Mouse (Mus musculus) hindbrain, embryonic 10.5 days (tissue): Measurements from ENCODE around the gene Rnf150. TPM values are rescaled to one million over a fixed set of nuclear protein-coding genes. Genes with fewer than 3 reads are reported as not detected.

Experiments
- DNase-seq: peaks from one replicate; pipeline ENCODE4 v3.0.0-alpha.2; 2017; ENCODE audit warnings: low spot score
- H3K27ac ChIP-seq: fragments of 300-500 bp; sonication (generic); 2 replicates; pipeline ENCODE4 v1.5.1; 2016; ENCODE audit warnings: mild to moderate bottlenecking, moderate library complexity
- H3K27me3 ChIP-seq: fragments of 300-500 bp; sonication (generic); 2 replicates; pipeline ENCODE4 v1.6.1; 2016; ENCODE audit warnings: mild to moderate bottlenecking; ENCODE audit not compliant: poor library complexity, insufficient read depth, severe bottlenecking
- H3K36me3 ChIP-seq: fragments of 300-500 bp; sonication (generic); 2 replicates; pipeline ENCODE4 v1.6.1; 2016; ENCODE audit warnings: mild to moderate bottlenecking, moderate library complexity
- H3K4me1 ChIP-seq: fragments of 300-500 bp; sonication (generic); replicated peaks from 2 replicates; pipeline ENCODE4 v1.6.1; 2016; ENCODE audit warnings: mild to moderate bottlenecking
- H3K4me3 ChIP-seq: fragments of 300-500 bp; sonication (generic); 2 replicates; pipeline ENCODE4 v1.5.1; 2016; ENCODE audit warnings: mild to moderate bottlenecking, moderate library complexity
- H3K9me3 ChIP-seq: fragments of 300-500 bp; sonication (generic); 2 replicates; pipeline ENCODE4 v1.6.1; 2016; ENCODE audit warnings: mild to moderate bottlenecking, moderate library complexity
- WGBS: fragments of 180-500 bp; shearing (Covaris S2); methylation state at CpG from one replicate; pipeline ENCODE4 v1.1.7; 2016; 5-methylcytosine and 5-hydroxymethylcytosine counted together
- polyA plus RNA-seq: library from polyadenylated mRNA; unstranded; fragments of >200 nt; fragmentation: Nextera tagmentation; extraction: Ambion mirVana; gene quantifications from 2 replicates; pipeline ENCODE4 v1.2.1, GENCODE M21; 2016

Rnf150 gene
- polyA plus RNA-seq, 1 experiment from 2014 or later, result 1.2 TPM

GRCm38 (mm10) chr8:82898459-82898841 is 35.3 kb downstream of the Rnf150 start:
- no peaks in the 10 kb centered on the region for H3K27me3 ChIP-seq
- H3K27ac ChIP-seq, result no peak overlapping the region
- H3K4me1 ChIP-seq, result peaks cover 1% of the 10 kb centered on the region; the same call in 1 of the 2 replicates
- H3K36me3 ChIP-seq, result no peaks in the 10 kb centered on the region
- no peak overlapping the region for H3K4me3 ChIP-seq
- 89% methylated on average over 8 of the region's 8 CpGs for WGBS
- H3K9me3 ChIP-seq, result no peaks in the 10 kb centered on the region
- DNase-seq, result no peak

- WGBS, result 85% methylated on average over 4 of the region's 4 CpGs
- H3K9me3 ChIP-seq, result no peaks in the 10 kb centered on the region
- no peaks in the 10 kb centered on the region for H3K36me3 ChIP-seq
- DNase-seq, result no peak
- no peak overlapping the region for H3K27ac ChIP-seq
- H3K27me3 ChIP-seq, result no peaks in the 10 kb centered on the region
- no peak overlapping the region for H3K4me3 ChIP-seq
- peaks cover 10% of the 10 kb centered on the region; the same call in 1 of the 2 replicates for H3K4me1 ChIP-seq
These were observed 37.8 kb downstream of the Rnf150 start for GRCm38 (mm10) chr8:82900958-82901357.

- Histone ChIP-seq H3K27me3 (no peaks in the 10 kb centered on the region), H3K36me3 (no peaks in the 10 kb centered on the region), H3K4me1 (peaks cover 10% of the 10 kb centered on the region; the same call in 1 of the 2 replicates), H3K9me3 (no peaks in the 10 kb centered on the region), H3K4me3 (no peak overlapping the region), H3K27ac (no peak overlapping the region)
- WGBS, result 78% methylated on average over 12 of the region's 12 CpGs
- no peak for DNase-seq
These were observed 38.5 kb downstream of the Rnf150 start for GRCm38 (mm10) chr8:82901549-82902138.

GRCm38 (mm10) chr8:82903497-82903896 is 40.3 kb downstream of the Rnf150 start:
- 77% methylated on average over 3 of the region's 3 CpGs for WGBS
- no peak for DNase-seq
- Histone ChIP-seq H3K9me3 (no peaks in the 10 kb centered on the region), H3K4me3 (no peak overlapping the region), H3K4me1 (peaks cover 10% of the 10 kb centered on the region; the same call in 1 of the 2 replicates), H3K27me3 (no peaks in the 10 kb centered on the region), H3K27ac (no peak overlapping the region), H3K36me3 (no peaks in the 10 kb centered on the region)

GRCm38 (mm10) chr8:82907271-82907670 is 44.1 kb downstream of the Rnf150 start:
- WGBS, result 83% methylated on average over 3 of the region's 3 CpGs
- no peak overlapping the region for H3K27ac ChIP-seq
- DNase-seq, result no peak
- no peaks in the 10 kb centered on the region for H3K9me3 ChIP-seq
- H3K36me3 ChIP-seq, result no peaks in the 10 kb centered on the region
- no peaks in the 10 kb centered on the region for H3K27me3 ChIP-seq
- H3K4me3 ChIP-seq, result no peak overlapping the region
- peaks cover 10% of the 10 kb centered on the region; the same call in 1 of the 2 replicates for H3K4me1 ChIP-seq

- no peaks in the 10 kb centered on the region for H3K9me3 ChIP-seq
- no peaks in the 10 kb centered on the region for H3K27me3 ChIP-seq
- H3K27ac ChIP-seq, result no peak overlapping the region
- no peak for DNase-seq
- no peaks in the 10 kb centered on the region for H3K36me3 ChIP-seq
- H3K4me3 ChIP-seq, result no peak overlapping the region
- H3K4me1 ChIP-seq, result no peaks in the 10 kb centered on the region
These were observed 48.3 kb downstream of the Rnf150 start for GRCm38 (mm10) chr8:82911436-82911835.

GRCm38 (mm10) chr8:82912282-82912681 is 49.1 kb downstream of the Rnf150 start:
- H3K4me1 ChIP-seq, result no peaks in the 10 kb centered on the region
- 86% methylated on average over 4 of the region's 4 CpGs for WGBS
- no peaks in the 10 kb centered on the region for H3K36me3 ChIP-seq
- H3K4me3 ChIP-seq, result no peak overlapping the region
- H3K27ac ChIP-seq, result no peak overlapping the region
- DNase-seq, result no peak
- H3K27me3 ChIP-seq, result no peaks in the 10 kb centered on the region
- no peaks in the 10 kb centered on the region for H3K9me3 ChIP-seq

- H3K4me3 ChIP-seq, result no peak overlapping the region
- H3K27me3 ChIP-seq, result no peaks in the 10 kb centered on the region
- 88% methylated on average over 3 of the region's 3 CpGs for WGBS
- no peaks in the 10 kb centered on the region for H3K36me3 ChIP-seq
- no peak overlapping the region for H3K27ac ChIP-seq
- no peaks in the 10 kb centered on the region for H3K9me3 ChIP-seq
- DNase-seq, result no peak
- H3K4me1 ChIP-seq, result peaks cover 6% of the 10 kb centered on the region
These were observed 51.4 kb downstream of the Rnf150 start for GRCm38 (mm10) chr8:82914543-82914942.

- Histone ChIP-seq H3K4me1 (peaks cover 12% of the 10 kb centered on the region), H3K27me3 (no peaks in the 10 kb centered on the region), H3K9me3 (no peaks in the 10 kb centered on the region), H3K36me3 (no peaks in the 10 kb centered on the region), H3K4me3 (no peak overlapping the region), H3K27ac (no peak overlapping the region)
- WGBS, result 71% methylated on average over 1 of the region's 1 CpGs
- no peak for DNase-seq
These were observed 53.8 kb downstream of the Rnf150 start for GRCm38 (mm10) chr8:82916851-82917539.

- Histone ChIP-seq H3K4me1 (peaks cover 12% of the 10 kb centered on the region), H3K4me3 (no peak overlapping the region), H3K27me3 (no peaks in the 10 kb centered on the region), H3K27ac (no peak overlapping the region), H3K36me3 (no peaks in the 10 kb centered on the region), H3K9me3 (no peaks in the 10 kb centered on the region)
- WGBS, result 75% methylated on average over 5 of the region's 5 CpGs
- no peak for DNase-seq
These were observed 54.6 kb downstream of the Rnf150 start for GRCm38 (mm10) chr8:82917540-82918316.

- no peak for DNase-seq
- Histone ChIP-seq H3K4me1 (peaks cover 12% of the 10 kb centered on the region), H3K36me3 (no peaks in the 10 kb centered on the region), H3K27ac (no peak overlapping the region), H3K27me3 (no peaks in the 10 kb centered on the region), H3K4me3 (no peak overlapping the region), H3K9me3 (no peaks in the 10 kb centered on the region)
- WGBS, result 69% methylated on average over 4 of the region's 4 CpGs
These were observed 56.5 kb downstream of the Rnf150 start for GRCm38 (mm10) chr8:82919676-82920075.

- no peak overlapping the region for H3K4me3 ChIP-seq
- peaks cover 12% of the 10 kb centered on the region for H3K4me1 ChIP-seq
- H3K9me3 ChIP-seq, result no peaks in the 10 kb centered on the region
- H3K27ac ChIP-seq, result no peak overlapping the region
- no peak for DNase-seq
- no peaks in the 10 kb centered on the region for H3K27me3 ChIP-seq
- no peaks in the 10 kb centered on the region for H3K36me3 ChIP-seq
- 67% methylated on average over 4 of the region's 4 CpGs for WGBS
These were observed 57.0 kb downstream of the Rnf150 start for GRCm38 (mm10) chr8:82920124-82920523.

- H3K4me1 ChIP-seq, result no peaks in the 10 kb centered on the region
- 92% methylated on average over 3 of the region's 3 CpGs for WGBS
- no peaks in the 10 kb centered on the region for H3K9me3 ChIP-seq
- H3K36me3 ChIP-seq, result no peaks in the 10 kb centered on the region
- no peak for DNase-seq
- no peak overlapping the region for H3K4me3 ChIP-seq
- no peaks in the 10 kb centered on the region for H3K27me3 ChIP-seq
- no peak overlapping the region for H3K27ac ChIP-seq
These were observed 62.1 kb downstream of the Rnf150 start for GRCm38 (mm10) chr8:82925286-82925685.
